Mouse (Mus musculus) neural tube, embryonic 15.5 days (tissue): ENCODE results near the gene Ctnnd2. TPM values are rescaled to one million over a fixed set of nuclear protein-coding genes. Genes with fewer than 3 reads are reported as not detected.

Source experiments
- ATAC-seq: fragments of 200-750 bp; cut with Nextera tagmentation; 2 replicates; pipeline ENCODE4 v1.8.0; 2017; ENCODE audit warnings: mild to moderate bottlenecking, moderate TSS enrichment, moderate library complexity; ENCODE audit not compliant: low FRiP score
- H3K27ac ChIP-seq: fragments of 300-500 bp; sonication (generic); replicated peaks from 2 replicates; pipeline ENCODE4 v1.5.1; 2015; ENCODE audit warnings: mild to moderate bottlenecking, inconsistent platforms
- H3K27me3 ChIP-seq: fragments of 300-500 bp; sonication (generic); replicated peaks from 2 replicates; pipeline ENCODE4 v1.6.1; 2015; ENCODE audit warnings: inconsistent platforms
- H3K36me3 ChIP-seq: fragments of 300-500 bp; sonication (generic); 2 replicates; pipeline ENCODE4 v1.6.1; 2015; ENCODE audit warnings: inconsistent platforms
- H3K4me1 ChIP-seq: fragments of 300-500 bp; sonication (generic); 2 replicates; pipeline ENCODE4 v1.6.1; 2015; ENCODE audit warnings: inconsistent platforms
- H3K4me2 ChIP-seq: fragments of 300-500 bp; sonication (generic); 2 replicates; pipeline ENCODE4 v1.6.1; 2015; ENCODE audit warnings: inconsistent platforms, mild to moderate bottlenecking, moderate library complexity
- H3K4me3 ChIP-seq: fragments of 300-500 bp; sonication (generic); replicated peaks from 2 replicates; pipeline ENCODE4 v1.5.1; 2015; ENCODE audit warnings: mild to moderate bottlenecking, inconsistent platforms
- H3K9ac ChIP-seq: fragments of 300-500 bp; sonication (generic); replicated peaks from 2 replicates; pipeline ENCODE4 v1.6.1; 2015; ENCODE audit warnings: mild to moderate bottlenecking, inconsistent platforms
- H3K9me3 ChIP-seq: fragments of 300-500 bp; sonication (generic); replicated peaks from 2 replicates; pipeline ENCODE4 v1.6.1; 2016; ENCODE audit warnings: inconsistent platforms
- WGBS: fragments of 180-500 bp; shearing (Covaris S2); methylation state at CpG from one replicate; pipeline ENCODE4 v1.1.7; 2015; ENCODE audit warnings: mixed read lengths; 5-methylcytosine and 5-hydroxymethylcytosine counted together
- polyA plus RNA-seq: library from polyadenylated mRNA; unstranded; fragments of >200 nt; fragmentation: Nextera tagmentation; extraction: Ambion mirVana; gene quantifications from 2 replicates; pipeline ENCODE4 v1.2.1, GENCODE M21; 2015

Ctnnd2 gene
- polyA plus RNA-seq, 1 experiment from 2014 or later, result 67.4 TPM

DNA sequence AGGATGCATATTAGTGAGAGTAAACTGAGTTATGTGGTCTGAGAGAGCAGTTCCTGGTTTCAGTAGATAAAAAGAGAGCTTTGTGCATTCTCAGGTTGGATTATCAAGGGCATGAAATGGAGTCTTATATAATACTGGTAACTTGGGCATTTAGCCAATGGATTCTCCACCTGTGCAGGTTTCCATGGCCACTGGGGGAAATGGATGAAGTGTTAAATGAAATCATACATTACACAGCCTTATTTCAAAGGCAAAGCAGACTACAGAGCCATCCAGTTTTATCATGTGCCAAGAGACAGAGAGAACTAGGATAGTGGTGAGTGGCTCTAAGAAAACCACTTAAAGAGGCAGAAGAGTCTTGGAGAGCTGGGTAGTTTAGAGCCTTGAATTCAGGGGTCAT, 18.5 kb downstream of the Ctnnd2 start:
- H3K9me3 ChIP-seq, result no peaks in the 10 kb centered on the region
- no peak overlapping the region for H3K4me2 ChIP-seq
- no peak overlapping the region for H3K9ac ChIP-seq
- no peak for ATAC-seq
- H3K27me3 ChIP-seq, result no peaks in the 10 kb centered on the region
- H3K4me3 ChIP-seq, result no peak overlapping the region
- H3K27ac ChIP-seq, result no peak overlapping the region
- H3K36me3 ChIP-seq, result no peaks in the 10 kb centered on the region
- H3K4me1 ChIP-seq, result peaks cover 15% of the 10 kb centered on the region; the same call in 1 of the 2 replicates

DNA sequence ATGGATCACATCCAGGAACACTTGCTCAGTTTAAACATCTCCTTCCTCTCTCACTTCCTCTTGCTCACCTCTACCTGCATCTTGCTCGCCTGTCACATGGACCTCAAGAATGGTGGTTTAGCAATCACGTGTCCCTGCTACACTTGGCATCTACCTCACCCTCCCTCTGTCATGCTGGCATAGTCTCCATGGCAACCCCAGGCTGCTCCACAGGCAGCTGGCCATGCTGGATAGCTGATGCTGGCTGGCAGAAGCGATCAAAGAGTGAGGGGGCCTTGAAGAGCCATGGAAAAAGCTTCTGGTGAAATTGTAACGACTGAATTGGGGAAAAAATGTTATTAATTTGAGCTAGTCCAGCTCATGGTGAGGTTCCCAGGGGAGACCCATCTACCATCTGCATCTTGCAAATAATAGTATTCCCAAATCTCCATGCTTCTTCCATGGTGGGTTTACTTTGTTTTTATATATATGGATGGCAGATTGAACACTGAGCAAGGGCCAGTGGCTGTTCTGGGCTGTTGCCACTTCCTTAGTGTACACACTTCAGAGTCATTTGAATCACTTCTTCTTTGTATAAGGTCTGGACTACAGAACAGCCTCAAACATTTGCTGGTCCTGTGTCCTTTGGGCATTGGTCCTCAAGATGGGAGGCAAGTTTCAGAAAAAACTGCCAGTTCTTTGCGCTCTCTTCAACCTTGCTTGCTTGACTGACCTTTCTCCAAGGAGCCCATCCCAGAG, 19.7 kb downstream of the Ctnnd2 start:
- Histone ChIP-seq H3K4me2 (no peak overlapping the region), H3K27me3 (no peaks in the 10 kb centered on the region), H3K27ac (no peak overlapping the region), H3K9ac (no peak overlapping the region), H3K4me3 (no peak overlapping the region), H3K4me1 (peaks cover 15% of the 10 kb centered on the region; the same call in 1 of the 2 replicates), H3K36me3 (no peaks in the 10 kb centered on the region), H3K9me3 (no peaks in the 10 kb centered on the region)
- ATAC-seq, result peak; percentile 79
- 50% methylated on average over 5 of the region's 5 CpGs for whole genome bisulfite sequencing

DNA sequence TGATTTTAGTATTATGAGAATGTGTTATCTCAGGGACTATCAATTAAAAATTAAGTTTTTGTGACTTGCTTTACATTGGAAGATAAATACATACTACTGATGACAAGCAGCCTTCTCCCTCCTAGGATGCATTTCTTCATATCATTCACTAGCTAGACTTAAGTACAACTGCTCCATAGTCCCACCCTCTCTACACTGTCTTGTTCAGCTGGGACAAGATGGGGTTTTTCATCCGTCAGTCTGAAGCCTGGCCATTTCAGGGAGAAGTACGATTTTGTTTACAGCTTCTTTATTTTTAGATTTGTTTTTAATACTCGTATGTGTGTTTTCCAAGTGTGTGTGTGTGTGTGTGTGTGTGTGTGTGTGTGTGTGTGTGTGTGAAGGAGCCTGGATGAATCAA, 26.0 kb downstream of the Ctnnd2 start:
- WGBS, result 87% methylated on average over 3 of the region's 3 CpGs
- no peaks in the 10 kb centered on the region for H3K27me3 ChIP-seq
- no peak for ATAC-seq

DNA sequence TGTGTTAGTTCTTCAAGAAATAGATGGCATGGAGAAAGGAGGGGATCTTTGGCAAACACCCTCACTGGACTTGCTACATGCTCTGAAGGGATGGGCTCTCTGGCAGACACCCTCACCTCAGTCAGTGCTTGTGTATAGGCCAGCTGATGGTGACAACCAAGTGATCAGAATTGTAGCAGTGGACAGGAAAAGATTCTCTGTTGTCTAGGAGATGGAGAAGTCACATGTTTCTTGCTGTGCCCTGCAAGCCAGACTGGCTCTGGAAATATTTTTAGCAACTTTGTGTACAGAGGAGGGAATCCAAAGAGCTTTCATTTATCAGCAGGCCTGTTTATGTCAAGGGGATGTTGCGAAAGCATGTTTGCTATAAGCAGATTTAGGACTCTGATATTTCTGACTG, 27.4 kb downstream of the Ctnnd2 start:
- 86% methylated on average over 1 of the region's 1 CpGs for WGBS
- H3K9ac ChIP-seq, result no peak overlapping the region
- no peak for ATAC-seq
- H3K27me3 ChIP-seq, result no peaks in the 10 kb centered on the region
- no peaks in the 10 kb centered on the region for H3K9me3 ChIP-seq
- no peaks in the 10 kb centered on the region for H3K36me3 ChIP-seq
- H3K4me1 ChIP-seq, result no peaks in the 10 kb centered on the region
- H3K4me3 ChIP-seq, result no peak overlapping the region
- no peak overlapping the region for H3K27ac ChIP-seq
- H3K4me2 ChIP-seq, result no peak overlapping the region

More for the DNA sequence above, 26.0 kb downstream of the Ctnnd2 start:
- H3K9ac ChIP-seq, result no peak overlapping the region
- no peaks in the 10 kb centered on the region for H3K36me3 ChIP-seq
- no peak overlapping the region for H3K4me3 ChIP-seq
- H3K9me3 ChIP-seq, result no peaks in the 10 kb centered on the region
- no peaks in the 10 kb centered on the region for H3K4me1 ChIP-seq
- no peak overlapping the region for H3K4me2 ChIP-seq
- H3K27ac ChIP-seq, result no peak overlapping the region

DNA sequence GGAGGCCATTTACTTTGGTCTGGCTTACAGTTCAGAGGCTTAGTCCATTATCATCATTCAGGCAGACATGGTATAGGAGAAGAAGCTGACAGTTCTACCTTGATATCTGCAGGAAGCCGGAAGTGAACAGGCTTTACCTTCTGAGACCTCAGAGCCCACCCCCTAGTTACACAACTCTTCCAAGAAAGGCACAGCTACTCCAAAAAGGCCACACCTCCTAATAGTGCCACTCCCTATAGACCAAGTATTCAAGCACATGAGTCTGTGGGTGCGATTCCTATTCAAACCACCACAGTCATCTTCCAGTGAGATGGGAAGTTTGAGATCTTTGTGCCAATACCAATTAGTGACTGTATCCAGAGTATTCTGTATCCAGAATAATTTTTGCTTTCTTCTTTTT, 28.8 kb downstream of the Ctnnd2 start:
- H3K4me1 ChIP-seq, result no peaks in the 10 kb centered on the region
- H3K36me3 ChIP-seq, result no peaks in the 10 kb centered on the region
- H3K27ac ChIP-seq, result no peak overlapping the region
- H3K9me3 ChIP-seq, result no peaks in the 10 kb centered on the region
- no peak overlapping the region for H3K4me2 ChIP-seq
- H3K27me3 ChIP-seq, result no peaks in the 10 kb centered on the region
- no peak overlapping the region for H3K4me3 ChIP-seq
- 99% methylated on average over 2 of the region's 2 CpGs for WGBS
- H3K9ac ChIP-seq, result no peak overlapping the region
- ATAC-seq, result no peak

DNA sequence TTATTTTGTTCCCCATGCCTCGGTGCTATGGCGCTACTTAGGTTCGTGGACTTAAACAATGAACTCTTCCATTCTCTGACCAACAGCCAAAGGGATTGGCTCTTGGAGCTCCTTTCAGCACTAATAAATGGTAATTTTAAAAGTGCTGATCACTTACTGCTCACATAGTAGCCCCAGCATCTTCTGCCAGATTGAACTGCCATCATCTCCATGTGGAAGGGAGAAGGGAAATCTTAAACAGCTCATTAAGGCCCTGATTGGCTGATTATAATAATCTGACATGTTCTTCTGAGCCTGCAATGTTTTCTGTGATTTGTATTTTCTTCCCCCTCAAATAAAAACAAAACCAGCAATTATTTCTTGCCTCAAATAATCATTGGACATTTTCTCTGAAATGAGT, 29.2 kb downstream of the Ctnnd2 start:
- Histone ChIP-seq H3K4me2 (no peak overlapping the region), H3K36me3 (no peaks in the 10 kb centered on the region), H3K4me3 (no peak overlapping the region), H3K9ac (no peak overlapping the region), H3K9me3 (no peaks in the 10 kb centered on the region), H3K27me3 (no peaks in the 10 kb centered on the region), H3K27ac (no peak overlapping the region), H3K4me1 (no peaks in the 10 kb centered on the region)
- ATAC-seq, result no peak
- WGBS, result 97% methylated on average over 3 of the region's 3 CpGs

DNA sequence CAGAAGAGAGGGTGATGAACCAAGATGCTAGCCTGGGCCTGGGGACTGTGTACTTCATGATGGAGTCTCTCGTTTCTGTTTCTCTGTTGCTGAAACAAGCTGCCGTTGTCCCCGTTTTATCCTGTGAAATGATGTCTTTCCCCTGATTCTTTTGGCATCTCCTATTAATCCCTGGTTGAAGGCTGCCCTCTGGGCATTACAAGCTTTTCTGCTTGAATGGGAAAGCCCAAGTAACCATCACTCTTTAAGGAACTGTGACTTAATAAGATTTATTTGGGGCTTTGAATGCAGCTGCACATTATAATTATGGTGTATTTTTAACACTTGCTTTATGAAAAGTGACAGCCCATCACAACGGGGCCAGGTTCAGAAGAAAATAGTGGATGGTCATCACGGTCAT, 40.4 kb downstream of the Ctnnd2 start:
- Histone ChIP-seq H3K27ac (no peak overlapping the region), H3K9ac (no peak overlapping the region), H3K4me1 (no peaks in the 10 kb centered on the region; the same call in 1 of the 2 replicates), H3K36me3 (no peaks in the 10 kb centered on the region), H3K27me3 (no peaks in the 10 kb centered on the region), H3K4me2 (no peak overlapping the region), H3K4me3 (no peak overlapping the region), H3K9me3 (no peaks in the 10 kb centered on the region)
- 67% methylated on average over 5 of the region's 5 CpGs for WGBS
- no peak for ATAC-seq

DNA sequence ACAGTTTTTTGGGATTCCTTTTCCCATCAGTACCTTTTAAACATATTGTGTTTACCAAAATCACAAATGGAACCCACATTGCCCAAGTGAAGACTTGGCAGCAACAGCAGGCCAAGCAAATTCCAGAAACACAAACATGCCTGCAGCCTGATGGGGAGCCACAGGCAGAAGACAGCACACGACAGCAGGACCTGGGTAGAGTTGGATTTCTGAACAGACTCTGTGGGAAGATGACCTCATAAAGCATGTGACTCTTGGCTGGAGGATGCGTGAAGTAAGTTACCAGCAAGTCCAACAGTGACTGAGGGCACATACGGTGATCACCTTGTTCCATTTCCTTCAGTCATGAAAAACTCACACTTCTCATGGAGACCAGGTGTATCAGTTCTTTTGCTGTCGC, 43.5 kb downstream of the Ctnnd2 start:
- Histone ChIP-seq H3K4me1 (no peaks in the 10 kb centered on the region; the same call in 1 of the 2 replicates), H3K4me3 (no peak overlapping the region), H3K27ac (no peak overlapping the region), H3K9me3 (no peaks in the 10 kb centered on the region), H3K9ac (no peak overlapping the region), H3K4me2 (no peak overlapping the region), H3K36me3 (no peaks in the 10 kb centered on the region), H3K27me3 (no peaks in the 10 kb centered on the region)
- 88% methylated on average over 4 of the region's 4 CpGs for WGBS
- no peak for ATAC-seq

DNA sequence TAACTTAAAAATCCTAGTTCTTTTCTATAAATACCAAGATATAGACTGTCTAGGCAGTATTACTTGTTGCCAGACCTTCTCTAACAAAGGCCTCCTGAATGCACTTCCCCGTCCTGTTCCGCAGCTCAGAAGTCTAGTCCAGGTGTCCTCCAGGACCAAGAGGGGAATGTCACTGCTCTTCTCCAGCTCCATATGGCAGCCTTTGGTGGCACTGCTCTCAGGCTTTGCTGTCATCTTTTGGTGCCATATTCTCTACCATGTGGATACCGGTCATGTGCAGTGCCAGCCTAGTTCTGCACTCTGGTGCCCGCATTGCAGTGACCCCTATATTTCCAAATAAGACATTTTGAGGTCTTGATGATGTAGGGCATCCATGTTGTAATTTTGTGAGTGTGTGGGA, 56.7 kb downstream of the Ctnnd2 start:
- no peak overlapping the region for H3K4me2 ChIP-seq
- 98% methylated on average over 4 of the region's 4 CpGs for WGBS
- H3K4me1 ChIP-seq, result 0 out of 2 replicates have a peak, but pooled peaks cover 4% of the 10 kb centered on the region
- no peak overlapping the region for H3K9ac ChIP-seq
- no peaks in the 10 kb centered on the region for H3K27me3 ChIP-seq
- ATAC-seq, result no peak
- H3K9me3 ChIP-seq, result no peaks in the 10 kb centered on the region
- H3K4me3 ChIP-seq, result no peak overlapping the region
- no peaks in the 10 kb centered on the region for H3K36me3 ChIP-seq
- H3K27ac ChIP-seq, result no peak overlapping the region

DNA sequence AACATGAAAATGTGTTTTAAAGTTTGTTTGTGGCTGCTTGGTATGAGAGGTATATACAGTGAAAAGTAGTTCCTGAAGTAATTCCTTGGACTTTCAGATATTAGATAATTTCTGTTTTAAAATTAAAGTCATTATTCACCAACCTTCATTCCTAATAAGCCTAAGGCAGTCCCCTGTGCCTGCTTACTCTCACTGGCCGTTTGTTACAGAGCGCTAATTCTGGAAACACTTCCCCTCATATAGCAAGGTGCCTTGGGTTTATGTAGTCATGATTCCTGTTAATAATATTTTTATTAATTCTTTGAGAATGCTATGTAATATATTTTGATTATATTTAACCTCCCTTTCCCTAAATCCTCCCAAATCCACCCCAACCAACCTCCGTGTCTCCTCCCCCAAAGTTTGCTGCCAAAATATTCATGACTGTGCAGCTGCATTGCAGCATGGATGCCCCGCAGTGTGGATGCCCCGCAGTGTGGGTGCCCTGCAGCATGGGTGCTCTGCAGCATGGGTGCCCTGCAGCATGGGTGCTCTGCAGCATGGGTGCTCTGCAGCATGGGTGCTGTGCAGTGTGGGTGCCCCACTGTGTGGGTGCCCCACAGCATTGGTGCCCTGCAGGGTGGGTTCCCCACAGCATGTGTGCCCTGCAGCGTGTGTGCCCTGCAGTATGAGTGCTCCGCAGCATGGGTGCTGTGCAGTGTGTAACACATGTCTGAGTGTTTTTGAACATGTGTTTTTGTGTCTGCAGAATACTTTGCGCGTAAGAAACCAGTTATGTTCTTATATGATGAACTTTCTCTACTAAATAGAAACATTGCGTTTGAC, 63.0 kb downstream of the Ctnnd2 start:
- no peaks in the 10 kb centered on the region for H3K36me3 ChIP-seq
- peak; percentile 66; the same call in 1 of the 2 replicates for ATAC-seq
- H3K9ac ChIP-seq, result no peak overlapping the region
- 80% methylated on average over 10 of the region's 10 CpGs for WGBS
- no peak overlapping the region for H3K4me3 ChIP-seq
- H3K27me3 ChIP-seq, result no peaks in the 10 kb centered on the region
- H3K9me3 ChIP-seq, result no peaks in the 10 kb centered on the region
- no peak overlapping the region; the same call in 1 of the 2 replicates for H3K27ac ChIP-seq
- H3K4me1 ChIP-seq, result peaks cover 3% of the 10 kb centered on the region
- no peak overlapping the region for H3K4me2 ChIP-seq

DNA sequence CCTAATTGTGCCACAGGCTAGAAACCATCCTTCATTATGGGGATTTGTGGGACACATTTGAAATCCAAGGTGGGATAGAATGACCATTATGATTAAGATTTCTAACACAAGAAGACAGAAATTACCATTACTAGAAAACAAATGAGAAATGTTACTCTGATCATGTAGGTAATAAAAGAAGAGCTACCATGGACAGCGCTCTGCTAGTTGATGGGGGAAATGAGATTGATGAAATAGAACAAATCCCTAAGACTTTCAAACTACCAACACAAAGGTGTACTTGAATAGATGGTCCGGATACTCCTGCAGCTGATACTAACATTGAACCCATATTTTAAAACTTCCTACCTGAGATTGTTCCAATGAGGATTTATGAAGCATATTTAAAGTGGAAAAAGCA, 68.5 kb downstream of the Ctnnd2 start:
- 87% methylated on average over 2 of the region's 2 CpGs for WGBS
- Histone ChIP-seq H3K4me1 (no peaks in the 10 kb centered on the region), H3K4me3 (no peak overlapping the region), H3K4me2 (no peak overlapping the region), H3K27me3 (no peaks in the 10 kb centered on the region), H3K27ac (no peak overlapping the region), H3K9ac (no peak overlapping the region), H3K9me3 (no peaks in the 10 kb centered on the region), H3K36me3 (no peaks in the 10 kb centered on the region)
- ATAC-seq, result no peak

DNA sequence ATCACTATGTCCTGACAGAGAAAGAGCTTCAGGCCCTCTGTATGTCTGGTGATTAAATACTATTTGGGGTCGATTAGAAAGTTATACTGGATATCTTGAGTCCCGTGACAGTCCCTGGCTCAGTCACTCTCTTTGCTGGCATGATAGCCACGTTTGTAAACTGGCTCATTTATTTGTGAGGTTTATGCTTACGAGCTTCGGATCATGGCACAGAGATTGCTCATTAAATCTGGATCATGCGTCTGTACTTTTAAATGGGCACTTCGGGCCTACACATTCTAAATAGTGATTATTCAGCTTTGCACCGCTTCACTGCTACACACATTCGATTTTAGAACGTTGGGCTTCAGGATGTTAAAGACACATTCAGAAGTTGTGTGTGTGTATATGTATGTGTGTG, 96.4 kb downstream of the Ctnnd2 start:
- no peaks in the 10 kb centered on the region for H3K36me3 ChIP-seq
- no peak overlapping the region for H3K9ac ChIP-seq
- H3K27ac ChIP-seq, result no peak overlapping the region
- no peaks in the 10 kb centered on the region for H3K4me1 ChIP-seq
- no peaks in the 10 kb centered on the region for H3K9me3 ChIP-seq
- H3K4me2 ChIP-seq, result no peak overlapping the region
- no peak overlapping the region for H3K4me3 ChIP-seq
- WGBS, result 51% methylated on average over 10 of the region's 10 CpGs
- peak; percentile 62; the same call in 1 of the 2 replicates for ATAC-seq
- H3K27me3 ChIP-seq, result no peaks in the 10 kb centered on the region
